Mouse (Mus musculus) left cerebral cortex, postnatal 36 days (tissue): ENCODE data around the gene Zscan25. TPM values are rescaled to one million over a fixed set of nuclear protein-coding genes. Genes with fewer than 3 reads are reported as not detected.

Experiments used
- total RNA-seq, 2 experiments: library from RNA; stranded (reverse); gene quantifications; 2 replicates each; pipeline ENCODE4 v1.2.3; 2021

Gene Zscan25
- total RNA-seq, 2 experiments from 2014 or later: 20.6 to 21.0 TPM

Other genes starting within 250 kb of the Zscan25 start
- gene Gm4871, start 247.7 kb upstream of the Zscan25 start, total RNA-seq: not detected
- not detected for gene 1700018F24Rik, start 237.5 kb upstream of the Zscan25 start, total RNA-seq
- gene Arpc1a, start 196.7 kb upstream of the Zscan25 start, total RNA-seq: 100 to 1,000 TPM; 194 to 211 TPM
- not detected for gene Kpna7, start 196.5 kb upstream of the Zscan25 start, total RNA-seq
- gene Arpc1b, start 166.3 kb upstream of the Zscan25 start, total RNA-seq: 10 to 100 TPM; 23.6 to 24.1 TPM
- gene Pdap1, start 140.3 kb upstream of the Zscan25 start, total RNA-seq: 100 to 1,000 TPM in 1 of 2 experiments, 10 to 100 TPM in 1; 93.9 to 102 TPM
- 10 to 100 TPM; 78.7 to 89.9 TPM for gene Bud31, start 140.1 kb upstream of the Zscan25 start, total RNA-seq
- 10 to 100 TPM; 20.7 to 21.9 TPM for gene Ptcd1, start 113.4 kb upstream of the Zscan25 start, total RNA-seq
- gene Cpsf4, start 113.3 kb upstream of the Zscan25 start, total RNA-seq: 10 to 100 TPM; 23.2 to 26.9 TPM
- gene Atp5j2, start 88.4 kb upstream of the Zscan25 start, total RNA-seq: 100 to 1,000 TPM; 219 to 270 TPM
- gene Zkscan14, start 78.6 kb upstream of the Zscan25 start, total RNA-seq: 10 to 100 TPM; 12.6 to 14.3 TPM
- gene Zkscan5, start 75.9 kb upstream of the Zscan25 start, total RNA-seq: 10 to 100 TPM; 10.8 to 11.9 TPM
- gene Zfp655, start 48.8 kb upstream of the Zscan25 start, total RNA-seq: 10 to 100 TPM; 31.2 to 31.6 TPM
- under 1 TPM in 1 of 2 experiments, not detected in 1; 0.25 TPM for gene Cyp3a57, start 64.8 kb downstream of the Zscan25 start, total RNA-seq
- gene Cyp3a16, start 189.2 kb downstream of the Zscan25 start, total RNA-seq: not detected